Mouse (Mus musculus) heart, embryonic 12.5 days (tissue): ENCODE measurements around the gene Srgap3. TPM values are rescaled to one million over a fixed set of nuclear protein-coding genes. Genes with fewer than 3 reads are reported as not detected.
A peak's percentile ranks its signal among the peaks of the same experiment; 100 is the strongest.

Experiments
- ATAC-seq: fragments of 200-750 bp; cut with Nextera tagmentation; 2 replicates; pipeline ENCODE4 v1.8.0; 2017; ENCODE audit warnings: moderate TSS enrichment, moderate library complexity; ENCODE audit not compliant: insufficient number of reproducible peaks, low FRiP score
- H3K27ac ChIP-seq: fragments of 300-500 bp; sonication (generic); 2 replicates; pipeline ENCODE4 v1.5.1; 2016; ENCODE audit warnings: mild to moderate bottlenecking, moderate library complexity; ENCODE audit not compliant: poor library complexity, severe bottlenecking
- H3K27me3 ChIP-seq: fragments of 300-500 bp; sonication (generic); replicated peaks from 2 replicates; pipeline ENCODE4 v1.6.1; 2016; ENCODE audit warnings: mild to moderate bottlenecking, moderate library complexity
- H3K36me3 ChIP-seq: fragments of 300-500 bp; sonication (generic); 2 replicates; pipeline ENCODE4 v1.6.1; 2016; ENCODE audit warnings: mild to moderate bottlenecking, moderate library complexity
- H3K4me1 ChIP-seq: fragments of 300-500 bp; sonication (generic); replicated peaks from 2 replicates; pipeline ENCODE4 v1.6.1; 2016; ENCODE audit warnings: mild to moderate bottlenecking
- H3K4me2 ChIP-seq: fragments of 300-500 bp; sonication (generic); 2 replicates; pipeline ENCODE4 v1.6.1; 2016; ENCODE audit warnings: mild to moderate bottlenecking, moderate library complexity
- H3K4me3 ChIP-seq: fragments of 300-500 bp; sonication (generic); 2 replicates; pipeline ENCODE4 v1.5.1; 2016; ENCODE audit warnings: mild to moderate bottlenecking
- H3K9ac ChIP-seq: fragments of 300-500 bp; sonication (generic); 2 replicates; pipeline ENCODE4 v1.6.1; 2016; ENCODE audit warnings: mild to moderate bottlenecking, moderate library complexity
- H3K9me3 ChIP-seq: fragments of 300-500 bp; sonication (generic); replicated peaks from 2 replicates; pipeline ENCODE4 v1.6.1; 2016; ENCODE audit warnings: mild to moderate bottlenecking, moderate library complexity
- WGBS: fragments of 180-500 bp; shearing (Covaris S2); methylation state at CpG from one replicate; pipeline ENCODE4 v1.1.7; 2016; 5-methylcytosine and 5-hydroxymethylcytosine counted together
- polyA plus RNA-seq: library from polyadenylated mRNA; unstranded; fragments of >200 nt; fragmentation: Nextera tagmentation; extraction: Ambion mirVana; gene quantifications from 2 replicates; pipeline ENCODE4 v1.2.1, GENCODE M21; 2016

Gene Srgap3
- polyA plus RNA-seq, 1 experiment from 2014 or later: 1.2 TPM

DNA sequence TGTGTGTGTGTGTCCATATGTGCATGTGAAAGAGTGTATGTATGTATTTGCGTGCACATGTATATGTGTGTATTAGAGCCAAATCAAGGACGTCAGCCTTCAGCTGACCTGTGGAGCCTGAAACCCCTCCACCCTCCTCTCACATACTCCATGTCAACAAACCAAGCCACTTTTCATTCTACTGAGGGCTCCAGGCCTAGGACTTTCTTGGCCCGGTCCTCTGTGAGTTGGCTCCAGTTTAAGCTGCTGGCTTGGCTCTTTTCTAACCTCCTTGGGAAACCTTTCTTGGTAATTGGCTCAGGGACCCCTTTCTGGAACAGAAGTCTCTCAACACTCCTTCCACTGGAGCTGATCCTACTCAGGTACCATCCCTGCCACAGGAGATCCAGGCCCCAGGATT lies 210.6 kb downstream of the Srgap3 start:
- Histone ChIP-seq H3K4me3 (no peak overlapping the region), H3K4me2 (no peak overlapping the region), H3K27me3 (no peaks in the 10 kb centered on the region; the same call in 1 of the 2 replicates), H3K4me1 (no peaks in the 10 kb centered on the region), H3K27ac (no peak overlapping the region), H3K36me3 (no peaks in the 10 kb centered on the region), H3K9ac (no peak overlapping the region), H3K9me3 (0 out of 2 replicates have a peak, but pooled peaks cover 5% of the 10 kb centered on the region)
- ATAC-seq: no peak
- 84% methylated on average over 3 of the region's 3 CpGs for WGBS

DNA sequence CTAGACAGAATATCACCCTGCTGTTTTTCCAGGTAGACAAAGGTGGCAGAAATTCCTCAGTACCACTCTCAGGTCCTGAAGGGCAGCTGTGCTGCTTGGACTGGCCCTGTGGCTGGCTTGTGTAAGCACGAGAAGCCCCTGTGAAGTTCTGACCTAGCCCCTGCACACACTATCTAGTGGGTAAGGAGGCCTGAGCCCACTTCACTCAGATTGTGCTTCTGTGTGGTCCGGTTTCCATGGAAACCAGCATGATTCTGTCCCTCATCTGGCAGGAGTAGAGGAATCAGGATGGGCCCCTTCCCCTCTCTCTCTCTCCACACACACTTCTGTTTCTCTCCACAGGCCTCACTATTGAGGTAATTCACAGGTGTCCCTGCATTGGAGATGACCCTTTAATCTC lies 212.0 kb downstream of the Srgap3 start:
- ATAC-seq: no peak
- Histone ChIP-seq H3K36me3 (no peaks in the 10 kb centered on the region), H3K4me2 (no peak overlapping the region), H3K4me3 (no peak overlapping the region), H3K4me1 (no peaks in the 10 kb centered on the region), H3K27ac (no peak overlapping the region), H3K9ac (no peak overlapping the region), H3K9me3 (0 out of 2 replicates have a peak, but pooled peaks cover 5% of the 10 kb centered on the region), H3K27me3 (no peaks in the 10 kb centered on the region)
- 75% methylated on average over 2 of the region's 2 CpGs for WGBS

DNA sequence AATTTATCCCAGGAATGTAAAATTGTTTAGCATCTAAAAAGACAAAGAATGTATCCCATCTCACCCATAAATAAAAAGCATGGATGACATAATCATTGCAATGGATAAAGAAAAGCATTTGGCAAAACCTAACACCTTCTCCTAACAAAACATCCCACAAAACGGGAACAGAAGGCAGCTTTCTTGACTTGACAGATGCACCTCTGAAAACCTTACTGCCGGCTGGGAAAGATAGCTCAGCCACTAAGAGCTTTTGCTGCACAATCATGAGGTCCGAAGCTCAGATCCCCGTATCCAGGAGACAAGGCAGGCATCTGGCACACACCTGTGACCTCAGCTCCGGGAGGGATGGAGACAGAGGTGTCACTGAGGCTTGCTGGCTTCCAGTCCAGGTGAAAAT lies 213.1 kb downstream of the Srgap3 start:
- H3K9me3 ChIP-seq: 0 out of 2 replicates have a peak, but pooled peaks cover 5% of the 10 kb centered on the region
- 0 out of 2 replicates have a peak, but pooled peaks cover 2% of the 10 kb centered on the region for H3K4me1 ChIP-seq
- no peak overlapping the region for H3K27ac ChIP-seq
- no peak overlapping the region for H3K9ac ChIP-seq
- WGBS: 80% methylated on average over 5 of the region's 5 CpGs
- no peak overlapping the region for H3K4me3 ChIP-seq
- ATAC-seq: no peak
- no peaks in the 10 kb centered on the region for H3K36me3 ChIP-seq
- no peaks in the 10 kb centered on the region for H3K27me3 ChIP-seq
- H3K4me2 ChIP-seq: no peak overlapping the region

DNA sequence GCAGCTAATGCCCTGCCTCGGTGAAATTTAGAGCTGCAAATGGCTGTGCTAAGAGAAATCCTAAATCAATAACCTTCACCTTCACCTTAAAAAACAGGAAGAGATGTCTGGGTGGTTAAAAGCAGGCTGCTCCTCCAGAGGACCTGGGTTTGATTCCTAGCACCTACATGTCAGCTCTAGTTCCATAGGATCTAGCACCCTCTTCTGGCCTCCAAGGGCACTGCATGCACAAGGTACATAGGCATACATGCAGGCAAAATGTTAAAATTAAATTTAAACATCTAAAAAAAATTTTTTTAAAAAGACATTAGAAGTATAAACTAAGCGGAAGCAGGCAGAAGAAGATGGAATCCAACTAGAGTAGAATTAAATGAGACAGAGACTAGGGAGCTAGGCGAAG lies 214.6 kb downstream of the Srgap3 start:
- 92% methylated on average over 3 of the region's 3 CpGs for WGBS
- Histone ChIP-seq H3K9ac (no peak overlapping the region), H3K27me3 (no peaks in the 10 kb centered on the region), H3K4me3 (no peak overlapping the region), H3K9me3 (0 out of 2 replicates have a peak, but pooled peaks cover 5% of the 10 kb centered on the region), H3K4me2 (no peak overlapping the region), H3K36me3 (no peaks in the 10 kb centered on the region), H3K27ac (no peak overlapping the region), H3K4me1 (peaks cover 7% of the 10 kb centered on the region; the same call in 1 of the 2 replicates)
- ATAC-seq: no peak

DNA sequence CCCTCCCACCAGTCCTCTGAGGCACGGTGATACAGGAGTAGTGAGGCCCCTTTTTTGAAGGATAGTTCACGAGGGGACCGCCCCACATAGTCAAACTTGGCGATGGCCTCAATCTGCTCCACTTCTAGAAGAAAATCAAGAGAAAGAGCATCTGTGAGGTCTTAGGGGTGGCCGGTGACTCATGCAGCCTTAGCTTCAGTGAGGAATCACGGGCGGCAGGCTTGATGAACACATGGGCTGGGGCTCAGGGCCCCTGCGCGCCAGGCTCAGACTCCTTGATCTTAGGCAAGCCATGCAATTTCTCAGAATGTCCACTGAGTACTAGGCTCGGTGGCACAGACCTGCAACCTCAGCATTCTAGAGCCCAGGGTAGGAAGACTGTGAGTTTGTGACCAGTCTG lies 215.7 kb downstream of the Srgap3 start:
- H3K36me3 ChIP-seq: no peaks in the 10 kb centered on the region
- H3K4me3 ChIP-seq: no peak overlapping the region
- no peak overlapping the region for H3K4me2 ChIP-seq
- no peak overlapping the region for H3K9ac ChIP-seq
- 90% methylated on average over 10 of the region's 10 CpGs for WGBS
- H3K27me3 ChIP-seq: no peaks in the 10 kb centered on the region
- no peak for ATAC-seq
- H3K4me1 ChIP-seq: peaks cover 7% of the 10 kb centered on the region
- no peak overlapping the region for H3K27ac ChIP-seq
- 0 out of 2 replicates have a peak, but pooled peaks cover 5% of the 10 kb centered on the region for H3K9me3 ChIP-seq

DNA sequence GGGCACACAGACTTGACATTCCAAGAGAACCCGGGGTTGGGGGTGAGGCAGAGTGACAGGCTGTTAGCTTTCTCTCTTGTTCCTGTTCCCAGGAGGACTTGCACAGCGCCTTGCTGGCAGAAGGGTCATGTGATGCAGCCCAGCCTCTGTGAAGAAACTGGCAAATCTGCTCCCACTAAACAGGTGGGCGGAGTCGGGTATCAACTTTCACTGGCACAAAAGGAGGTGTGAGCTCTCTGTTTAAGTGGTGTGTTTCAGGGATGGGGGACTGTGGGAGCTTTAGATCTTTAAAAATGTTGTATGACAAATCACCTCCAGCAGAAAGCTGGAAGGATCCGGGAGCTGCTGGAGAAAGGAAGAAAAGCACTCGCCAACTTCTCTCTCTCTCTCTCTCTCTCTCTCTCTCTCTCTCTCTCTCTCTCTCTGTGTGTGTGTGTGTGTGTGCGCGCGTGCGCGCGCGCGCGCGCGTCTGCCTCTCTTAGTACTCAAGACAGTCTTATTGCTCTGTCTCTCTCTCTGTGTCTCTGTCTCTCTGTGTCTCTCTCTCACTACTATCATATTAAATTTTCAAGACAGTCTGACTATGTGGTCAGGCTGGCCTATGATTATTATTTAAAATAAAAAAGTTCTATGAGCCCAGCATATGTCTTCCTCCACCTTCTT lies 218.2 kb downstream of the Srgap3 start:
- Histone ChIP-seq H3K9ac (peak overlapping the region; percentile 53; the same call in 1 of the 2 replicates), H3K27me3 (no peaks in the 10 kb centered on the region; the same call in 1 of the 2 replicates)
- 25% methylated on average over 17 of the region's 17 CpGs for WGBS

DNA sequence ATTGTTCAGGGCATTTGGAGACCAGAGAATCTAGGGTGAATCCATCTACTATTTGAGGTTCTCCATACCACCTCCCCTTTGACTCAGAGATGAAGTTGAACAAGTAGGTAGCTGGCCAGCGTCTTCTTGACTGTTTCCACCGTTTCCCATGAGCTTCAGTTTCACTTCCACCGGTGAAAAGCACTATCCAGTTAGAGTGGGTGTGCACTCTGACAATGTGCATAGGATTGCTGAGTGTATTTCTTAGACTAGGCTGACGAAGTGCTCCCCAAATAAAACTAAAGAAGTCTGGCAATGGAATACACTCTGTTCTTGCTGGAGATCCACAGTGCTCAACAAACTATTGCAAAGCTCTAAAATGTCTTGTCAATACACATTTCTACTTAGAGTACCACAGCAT lies 221.6 kb downstream of the Srgap3 start:
- Histone ChIP-seq H3K36me3 (no peaks in the 10 kb centered on the region), H3K9me3 (no peaks in the 10 kb centered on the region), H3K4me2 (no peak overlapping the region), H3K27ac (no peak overlapping the region), H3K27me3 (no peaks in the 10 kb centered on the region; the same call in 1 of the 2 replicates), H3K9ac (no peak overlapping the region), H3K4me1 (peaks cover 7% of the 10 kb centered on the region), H3K4me3 (no peak overlapping the region)
- 75% methylated on average over 4 of the region's 4 CpGs for WGBS
- ATAC-seq: no peak

More for the DNA sequence above, 218.2 kb downstream of the Srgap3 start:
- Histone ChIP-seq H3K36me3 (no peaks in the 10 kb centered on the region), H3K4me2 (peak overlapping the region; percentile 66), H3K9me3 (0 out of 2 replicates have a peak, but pooled peaks cover 5% of the 10 kb centered on the region), H3K4me1 (peaks cover 7% of the 10 kb centered on the region), H3K27ac (no peak overlapping the region), H3K4me3 (peak overlapping the region; percentile 41)
- ATAC-seq: peak; percentile 84

DNA sequence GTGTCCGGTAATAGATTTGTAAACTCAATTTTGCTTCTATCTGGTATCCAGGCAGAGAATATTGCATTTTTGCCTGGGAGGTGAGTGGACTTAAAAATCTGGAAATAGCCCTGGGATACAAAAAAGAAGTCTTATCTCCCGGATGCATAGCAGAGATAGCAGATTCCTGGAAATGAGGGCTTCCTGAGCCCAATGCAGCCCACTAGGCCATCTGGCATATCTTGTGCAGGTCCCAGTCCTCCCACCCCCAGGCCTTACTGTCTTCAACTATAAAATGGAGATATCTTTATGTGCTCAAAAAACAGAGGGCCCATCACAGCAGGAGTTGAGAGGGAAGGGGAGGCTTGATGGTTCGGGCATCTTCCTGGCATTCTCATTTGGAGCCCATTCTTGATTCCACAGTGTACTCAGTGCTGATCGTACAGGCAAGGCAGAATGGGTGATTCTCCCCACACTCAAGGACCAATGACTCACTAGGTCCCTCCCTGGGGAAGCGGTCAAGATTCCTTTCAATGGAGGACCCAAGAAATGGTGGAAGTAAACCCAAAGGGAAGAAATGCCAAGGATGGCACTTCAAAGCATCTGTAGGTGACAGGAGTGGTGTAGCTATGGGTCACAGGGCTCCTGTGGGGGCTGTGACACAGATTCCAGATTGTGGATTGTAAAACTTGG lies 226.5 kb downstream of the Srgap3 start:
- no peak overlapping the region for H3K4me3 ChIP-seq
- no peak overlapping the region for H3K9ac ChIP-seq
- H3K4me2 ChIP-seq: no peak overlapping the region
- ATAC-seq: no peak
- no peak overlapping the region for H3K27ac ChIP-seq
- H3K27me3 ChIP-seq: no peaks in the 10 kb centered on the region; the same call in 1 of the 2 replicates
- no peaks in the 10 kb centered on the region for H3K4me1 ChIP-seq
- H3K9me3 ChIP-seq: no peaks in the 10 kb centered on the region
- no peaks in the 10 kb centered on the region for H3K36me3 ChIP-seq
- 70% methylated on average over 5 of the region's 5 CpGs for WGBS

DNA sequence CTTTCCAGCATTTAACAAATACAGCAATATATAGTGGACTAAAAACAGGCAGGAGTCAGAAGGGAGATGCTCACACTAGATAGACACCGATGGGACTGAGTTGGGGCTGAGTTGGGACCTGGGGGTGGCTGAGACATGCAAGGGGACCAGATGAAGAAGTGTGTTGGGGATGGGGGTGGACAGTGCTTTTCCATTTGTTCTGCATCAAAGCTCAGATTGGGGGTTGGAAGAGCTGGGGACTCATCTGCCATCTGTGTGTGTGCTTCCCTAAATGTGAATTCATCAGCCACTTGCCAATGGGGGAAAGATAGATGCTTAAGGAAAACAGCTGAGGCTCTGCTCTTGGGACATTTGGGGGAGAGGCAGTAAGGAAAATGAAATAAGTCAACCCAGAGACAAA lies 227.1 kb downstream of the Srgap3 start:
- Histone ChIP-seq H3K4me3 (no peak overlapping the region), H3K27me3 (no peaks in the 10 kb centered on the region; the same call in 1 of the 2 replicates), H3K27ac (no peak overlapping the region), H3K4me2 (no peak overlapping the region), H3K36me3 (no peaks in the 10 kb centered on the region), H3K9ac (no peak overlapping the region), H3K4me1 (no peaks in the 10 kb centered on the region), H3K9me3 (no peaks in the 10 kb centered on the region)
- WGBS: 92% methylated on average over 1 of the region's 1 CpGs
- no peak for ATAC-seq

DNA sequence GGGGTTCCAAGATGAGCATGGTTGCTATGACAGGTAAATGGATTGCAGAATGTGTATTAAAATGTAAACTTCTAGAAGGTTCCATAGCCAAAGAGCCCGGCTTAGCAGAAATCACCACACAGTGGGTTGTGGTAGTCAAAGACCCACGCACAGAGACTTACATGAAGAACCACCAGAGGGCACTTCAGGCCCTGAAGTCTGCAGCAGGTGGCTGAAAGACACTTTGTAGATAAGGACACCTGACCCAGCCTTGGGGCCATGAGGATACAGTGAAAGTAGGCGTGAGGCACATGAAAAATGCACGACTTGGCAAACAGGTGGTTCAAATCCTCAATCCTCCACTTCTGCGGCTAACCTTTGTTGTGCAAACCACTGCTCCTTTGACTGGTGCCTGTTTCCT lies 229.9 kb downstream of the Srgap3 start:
- Histone ChIP-seq H3K9ac (no peak overlapping the region), H3K27me3 (no peaks in the 10 kb centered on the region), H3K4me3 (no peak overlapping the region), H3K36me3 (no peaks in the 10 kb centered on the region), H3K4me1 (no peaks in the 10 kb centered on the region), H3K4me2 (no peak overlapping the region), H3K27ac (no peak overlapping the region), H3K9me3 (peaks cover 7% of the 10 kb centered on the region)
- ATAC-seq: no peak
- WGBS: 48% methylated on average over 5 of the region's 5 CpGs

DNA sequence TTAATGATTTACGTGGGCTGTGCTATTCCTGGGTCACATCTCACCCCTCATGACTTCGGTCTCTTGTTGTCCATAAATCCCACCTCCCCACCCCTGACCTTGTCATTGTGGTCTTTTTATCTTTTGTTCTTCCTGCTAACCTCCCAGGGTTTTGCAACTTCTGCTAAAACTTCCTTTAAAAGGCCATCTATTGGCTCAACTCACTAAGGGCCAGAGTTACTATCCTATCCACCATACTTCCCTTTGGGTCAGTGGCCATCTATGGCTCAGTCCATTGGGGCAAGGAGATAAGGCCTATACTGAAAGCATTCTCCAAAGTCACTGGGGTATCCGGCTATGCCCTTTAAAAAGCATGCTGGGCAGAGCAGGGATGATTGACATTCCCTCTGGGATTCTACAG lies 233.1 kb downstream of the Srgap3 start:
- Histone ChIP-seq H3K27ac (no peak overlapping the region), H3K36me3 (no peaks in the 10 kb centered on the region), H3K9ac (no peak overlapping the region), H3K4me1 (no peaks in the 10 kb centered on the region), H3K9me3 (peaks cover 10% of the 10 kb centered on the region), H3K4me2 (no peak overlapping the region), H3K27me3 (no peaks in the 10 kb centered on the region), H3K4me3 (no peak overlapping the region)
- ATAC-seq: no peak
- WGBS: 69% methylated on average over 3 of the region's 3 CpGs
